Mouse (Mus musculus) erythroblast, embryonic 14.5 days (primary cell): ENCODE measurements around the gene Stac.

ENCODE experiments used
- GATA1 ChIP-seq: IDR thresholded peaks from 2 replicates; pipeline ENCODE4 v1.6.1; 2012; ENCODE audit warnings: low read length, inconsistent platforms, mixed read lengths
- TAL1 ChIP-seq: IDR thresholded peaks from 3 replicates; pipeline ENCODE4 v1.6.1; 2012; ENCODE audit warnings: low read length, inconsistent platforms, mixed read lengths

- TF ChIP-seq GATA1 (no peak), TAL1 (no peak)
These were observed 322 bp upstream of the Stac start for GRCm38 (mm10) chr9:111690484-111690855.
